In genomic region chr17:44564611-44565198, GRCm38 (mm10) we compare ENCODE assay signal across 19 mouse cellular contexts.
DNase-seq lines count a peak whose midpoint lies in the region; ATAC-seq and TF ChIP-seq lines count a peak whose summit lies in the region.
"Had no signal": no experiment of that assay in that cellular context is flagged by ENCODE, and none has a peak within 500 bp of the region (broad histone marks: within the 10 kb centered on the region; RNA-seq: fewer than 3 reads in every experiment).

No protein-coding gene starts in this region.

- whole genome bisulfite sequencing in midbrain, embryonic 11.5 days, result 89% methylated on average over 4 of the region's 4 CpGs
- 80% methylated on average over 4 of the region's 4 CpGs for whole genome bisulfite sequencing in midbrain, embryonic 15.5 days
- 39% methylated on average over 4 of the region's 4 CpGs for WGBS in limb, embryonic 12.5 days
- WGBS in kidney, embryonic 16.5 days, result 54% methylated on average over 4 of the region's 4 CpGs
- WGBS in heart, embryonic 10.5 days, result 71% methylated on average over 4 of the region's 4 CpGs

- no peaks in the 10 kb centered on the region for H3K36me3 ChIP-seq in midbrain, embryonic 11.5 days (ENCODE audit: control insufficient read depth, insufficient read depth, low read length)
- H3K36me3 ChIP-seq in midbrain, embryonic 15.5 days (replicated peaks), result no peaks in the 10 kb centered on the region
- H3K36me3 ChIP-seq in limb, embryonic 12.5 days, result no peaks in the 10 kb centered on the region
- H3K36me3 ChIP-seq in kidney, embryonic 16.5 days (ENCODE audit: insufficient read depth, low read length), result no peaks in the 10 kb centered on the region
- H3K36me3 ChIP-seq in heart, embryonic 10.5 days, result no peaks in the 10 kb centered on the region
- H3K36me3 ChIP-seq: forebrain, embryonic 12.5 days; heart, embryonic 12.5 days; hindbrain, embryonic 10.5 days; hindbrain, embryonic 15.5 days had no signal

- H3K27ac ChIP-seq in midbrain, embryonic 11.5 days (ENCODE audit: low read depth, low read length), result no peak overlapping the region
- H3K27ac ChIP-seq in midbrain, embryonic 15.5 days, result no peak overlapping the region
- H3K27ac ChIP-seq in limb, embryonic 12.5 days, result peak overlapping the region; percentile 57; the same call in 1 of the 2 replicates
- no peak overlapping the region for H3K27ac ChIP-seq in kidney, embryonic 16.5 days (ENCODE audit: low read length)
- H3K27ac ChIP-seq in left cerebral cortex, adult 2 months, result no peak overlapping the region
- H3K27ac ChIP-seq in heart, embryonic 10.5 days, result no peak overlapping the region
- H3K27ac ChIP-seq: forebrain, embryonic 12.5 days; heart, adult 2 months; hindbrain, embryonic 10.5 days; hindbrain, embryonic 15.5 days had no signal

- intact Hi-C loops in left cerebral cortex, adult 2 months (cut with DNase I), result no loop called here

- no peak for TF ChIP-seq CTCF in left cerebral cortex, adult 2 months (IDR thresholded peaks at IDR 0.05)

- ATAC-seq in midbrain, embryonic 11.5 days (ENCODE audit: low FRiP score), result no peak
- ATAC-seq in midbrain, embryonic 15.5 days (replicated peaks), result no peak
- ATAC-seq in limb, embryonic 12.5 days (ENCODE audit: insufficient number of reproducible peaks, insufficient read depth, low FRiP score, low TSS enrichment, low read depth), result no peak
- ATAC-seq in kidney, embryonic 16.5 days (ENCODE audit: low FRiP score, low TSS enrichment), result no peak
- ATAC-seq: activated CD4-positive, CD25-positive, alpha-beta regulatory T cell, adult 4 months; forebrain, embryonic 16.5 days; Patski had no signal

- H3K9me3 ChIP-seq in midbrain, embryonic 11.5 days (ENCODE audit: control insufficient read depth, low read length), result no peaks in the 10 kb centered on the region
- H3K9me3 ChIP-seq in midbrain, embryonic 15.5 days, result no peaks in the 10 kb centered on the region
- H3K9me3 ChIP-seq in limb, embryonic 12.5 days, result no peaks in the 10 kb centered on the region
- no peaks in the 10 kb centered on the region for H3K9me3 ChIP-seq in kidney, embryonic 16.5 days (ENCODE audit: low read length)
- no peaks in the 10 kb centered on the region for H3K9me3 ChIP-seq in heart, embryonic 10.5 days
- H3K9me3 ChIP-seq: forebrain, embryonic 12.5 days; heart, embryonic 12.5 days; hindbrain, embryonic 10.5 days; hindbrain, embryonic 15.5 days had no signal

- H3K4me1 ChIP-seq in midbrain, embryonic 11.5 days (ENCODE audit: control insufficient read depth, insufficient read depth, low read length), result no peaks in the 10 kb centered on the region
- no peaks in the 10 kb centered on the region for H3K4me1 ChIP-seq in midbrain, embryonic 15.5 days
- H3K4me1 ChIP-seq in limb, embryonic 12.5 days (replicated peaks), result peaks cover 44% of the 10 kb centered on the region
- H3K4me1 ChIP-seq in kidney, embryonic 16.5 days (ENCODE audit: insufficient read depth, low read length), result 0 out of 2 replicates have a peak, but pooled peaks cover 14% of the 10 kb centered on the region
- H3K4me1 ChIP-seq in heart, embryonic 10.5 days, result no peaks in the 10 kb centered on the region
- H3K4me1 ChIP-seq: forebrain, embryonic 12.5 days; heart, embryonic 12.5 days; hindbrain, embryonic 10.5 days; hindbrain, embryonic 15.5 days had no signal

- peak; percentile 77 for DNase-seq in midbrain, embryonic 11.5 days (ENCODE audit: low spot score, missing footprints)
- DNase-seq in induced T-regulatory cell, adult 2 months (ENCODE audit: low read depth), result peak; percentile 65
- no peak for DNase-seq in left cerebral cortex, adult 2 months (ENCODE audit: extremely low spot score in 1 of 2, low spot score in 2 of 2)
- no peak for DNase-seq in heart, embryonic 10.5 days (ENCODE audit: low spot score)
- DNase-seq: cerebellum, adult 11-12 months; cerebellum, adult 9-10 months; cerebellum, postnatal 25 days; gastrocnemius, postnatal 14 days; heart, adult 2 months had no signal

- H3K9ac ChIP-seq in midbrain, embryonic 11.5 days (ENCODE audit: low read length), result no peak overlapping the region
- H3K9ac ChIP-seq in midbrain, embryonic 15.5 days, result no peak overlapping the region
- H3K9ac ChIP-seq in limb, embryonic 12.5 days (replicated peaks), result no peak overlapping the region
- no peak overlapping the region for H3K9ac ChIP-seq in kidney, embryonic 16.5 days (replicated peaks; ENCODE audit: low read length)
- H3K9ac ChIP-seq: forebrain, embryonic 12.5 days; heart, embryonic 12.5 days had no signal

- H3K27me3 ChIP-seq in midbrain, embryonic 11.5 days (ENCODE audit: control insufficient read depth, insufficient read depth, low read length), result no peaks in the 10 kb centered on the region
- no peaks in the 10 kb centered on the region for H3K27me3 ChIP-seq in midbrain, embryonic 15.5 days (replicated peaks)
- peaks cover 66% of the 10 kb centered on the region for H3K27me3 ChIP-seq in limb, embryonic 12.5 days
- 0 out of 2 replicates have a peak, but pooled peaks cover 16% of the 10 kb centered on the region for H3K27me3 ChIP-seq in kidney, embryonic 16.5 days (ENCODE audit: insufficient read depth, low read length)
- H3K27me3 ChIP-seq in heart, embryonic 10.5 days (ENCODE audit: insufficient read depth, poor library complexity, severe bottlenecking), result peaks cover 6% of the 10 kb centered on the region; the same call in 1 of the 2 replicates
- H3K27me3 ChIP-seq: forebrain, embryonic 12.5 days; heart, embryonic 12.5 days; hindbrain, embryonic 15.5 days; Patski had no signal

- no peak overlapping the region for H3K4me3 ChIP-seq in midbrain, embryonic 11.5 days (ENCODE audit: low read depth, low read length)
- H3K4me3 ChIP-seq in midbrain, embryonic 15.5 days, result no peak overlapping the region
- H3K4me3 ChIP-seq in limb, embryonic 12.5 days (replicated peaks), result no peak overlapping the region
- H3K4me3 ChIP-seq in kidney, embryonic 16.5 days (ENCODE audit: low read length), result no peak overlapping the region
- H3K4me3 ChIP-seq in left cerebral cortex, adult 2 months, result no peak overlapping the region
- no peak overlapping the region for H3K4me3 ChIP-seq in heart, embryonic 10.5 days
- H3K4me3 ChIP-seq: forebrain, embryonic 12.5 days; heart, adult 2 months; heart, embryonic 12.5 days; hindbrain, embryonic 10.5 days; hindbrain, embryonic 15.5 days had no signal

- H3K4me2 ChIP-seq in midbrain, embryonic 11.5 days, result no peak overlapping the region
- H3K4me2 ChIP-seq in midbrain, embryonic 15.5 days, result no peak overlapping the region
- peak overlapping the region; percentile 23; the same call in 1 of the 2 replicates for H3K4me2 ChIP-seq in limb, embryonic 12.5 days
- H3K4me2 ChIP-seq in kidney, embryonic 16.5 days (replicated peaks; ENCODE audit: low read depth, low read length), result no peak overlapping the region
- H3K4me2 ChIP-seq: forebrain, embryonic 12.5 days; heart, embryonic 12.5 days; hindbrain, embryonic 15.5 days had no signal

Comparison
In these comparisons a context has a peak if more than half of its experiments do, and no peak if none do; other contexts are left out.
1. DNase-seq: peak in midbrain, embryonic 11.5 days (single experiment) and induced T-regulatory cell, adult 2 months (single experiment); none in left cerebral cortex, adult 2 months (0 of 2) and heart, embryonic 10.5 days (single experiment).